Mouse (Mus musculus) erythroid progenitor cell, adult 5-6 weeks (primary cell): ENCODE data around the gene Dnajb13. TPM values are rescaled to one million over a fixed set of nuclear protein-coding genes. Genes with fewer than 3 reads are reported as not detected.

ENCODE experiments used
- ATAC-seq: replicated peaks from 2 replicates; pipeline ENCODE4 v1.8.0; 2016; ENCODE audit warnings: moderate number of reproducible peaks, mild to moderate bottlenecking, moderate TSS enrichment, inconsistent platforms; ENCODE audit not compliant: poor library complexity, low FRiP score, severe bottlenecking
- total RNA-seq, 2 experiments: library from RNA; stranded (forward) in 1 of 2; stranded (reverse) in 1 of 2; fragments of 150-400 nt in 1 of 2; fragments of 186-747, 209-891 nt in 1 of 2; gene quantifications; 2 replicates each; pipeline versions ENCODE4 v1.2.3 to v1.2.4; 2015 to 2017; ENCODE audit warnings: low replicate concordance in 2 of 2

Dnajb13 gene
- total RNA-seq (2015; ENCODE audit: low replicate concordance) (2.9 TPM in 1 of 2 replicates, not detected in the other), total RNA-seq (2017; ENCODE audit: low replicate concordance) (1.1 and 5.6 TPM in 2 replicates)

- no peak for ATAC-seq
Observed at GRCm38 (mm10) chr7:100514573-100514972, at the start of gene Dnajb13. TSS of gene Dnajb13 (minus strand) at chr7:100514960.

DNA sequence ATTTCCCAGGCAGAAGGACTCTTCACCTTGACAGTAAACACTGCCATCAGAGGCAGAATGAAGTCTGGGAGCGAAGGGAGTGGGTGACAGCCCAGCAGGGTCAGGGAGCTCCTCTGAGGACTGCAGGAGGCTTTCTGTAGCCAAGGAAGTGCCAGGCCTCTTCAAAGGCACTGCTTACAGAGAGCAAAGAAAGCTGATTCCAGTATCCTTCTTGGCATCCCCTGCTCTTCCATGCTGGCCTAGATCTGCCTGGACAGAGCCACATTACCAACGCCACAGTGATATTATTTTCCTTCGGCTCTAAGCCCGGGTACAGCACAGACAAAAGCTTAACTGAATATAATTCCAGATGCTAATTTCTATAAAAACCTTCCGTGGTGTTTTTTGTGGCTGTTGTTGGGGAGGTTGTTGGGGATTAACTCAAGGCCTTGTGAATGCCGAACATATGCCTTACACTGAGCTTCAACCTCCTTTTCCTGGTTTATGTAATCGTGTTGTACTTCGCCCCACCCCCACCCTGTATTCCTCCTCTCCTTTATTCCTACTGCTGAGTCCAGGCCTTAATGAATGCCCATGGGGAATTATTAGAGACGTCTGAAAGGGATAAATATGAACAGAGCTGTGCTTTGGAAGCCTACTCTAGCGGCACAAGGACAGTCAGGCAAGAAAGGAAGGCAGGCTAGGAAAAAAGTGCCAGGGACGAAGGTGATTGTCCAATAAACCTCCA, 47.3 kb upstream of the Dnajb13 start:
- no peak for ATAC-seq

DNA sequence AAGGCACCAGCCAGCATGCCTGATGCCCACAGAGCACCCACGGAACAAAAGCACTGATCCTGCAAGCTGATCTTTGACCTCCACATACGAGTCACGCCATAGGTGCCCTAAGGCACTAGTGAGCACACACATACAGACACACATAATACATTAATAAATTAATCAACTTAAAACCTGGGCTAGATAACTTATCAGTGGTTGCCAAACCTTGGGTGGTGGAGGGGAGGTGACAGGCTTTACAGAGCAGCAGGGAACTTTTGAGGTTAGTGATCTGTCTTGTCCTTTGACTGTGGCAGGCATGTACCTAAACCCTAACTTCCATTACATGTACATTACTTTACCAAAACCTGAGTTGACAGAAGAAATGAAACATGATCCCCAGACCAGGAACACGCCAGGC, 44.6 kb upstream of the Dnajb13 start:
- peak; percentile 89 for ATAC-seq

DNA sequence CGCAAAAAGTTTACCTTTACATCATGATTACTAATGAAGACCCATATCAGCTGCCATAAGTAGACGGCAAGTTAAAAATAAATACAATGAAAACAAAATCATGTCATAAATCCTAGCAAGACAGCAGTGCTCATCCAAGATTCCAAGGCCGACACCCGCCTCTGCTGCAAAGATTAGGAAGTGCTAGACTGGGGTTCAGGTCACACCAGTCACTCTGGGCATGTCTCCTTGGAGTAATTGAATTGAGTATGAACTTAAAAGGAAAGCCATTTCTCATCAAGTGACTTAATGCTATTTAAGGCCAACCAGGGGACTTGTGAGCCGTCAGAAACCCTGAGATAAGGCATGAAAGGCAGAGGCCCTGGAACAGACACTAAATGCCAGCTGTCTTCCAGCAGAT, 42.5 kb upstream of the Dnajb13 start:
- no peak for ATAC-seq

DNA sequence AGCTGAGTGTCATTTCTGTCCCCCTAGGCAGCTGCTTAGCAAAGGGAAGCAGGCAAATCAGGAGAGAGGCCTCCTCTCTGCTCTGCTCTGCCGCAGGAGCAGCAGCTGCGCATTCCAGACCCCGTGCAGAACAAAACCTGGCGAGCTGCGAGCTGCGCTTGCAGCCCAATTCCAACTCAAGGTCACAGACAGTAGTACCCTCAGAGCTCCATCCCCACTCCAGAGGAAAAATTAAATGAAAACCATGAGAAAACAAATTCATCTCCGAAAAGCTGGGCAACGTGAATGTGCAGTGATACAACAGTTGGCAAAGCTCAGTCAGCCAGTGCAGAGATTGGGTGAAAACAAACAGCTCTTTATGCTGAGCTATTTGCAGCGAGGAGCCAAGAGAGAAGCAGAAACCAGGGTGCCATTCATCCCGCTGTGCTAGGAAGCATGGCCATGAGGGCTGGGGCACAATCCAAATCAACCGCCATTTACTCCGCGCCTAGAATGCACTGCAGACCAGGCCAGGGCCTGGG, 40.7 kb upstream of the Dnajb13 start:
- no peak for ATAC-seq

GRCm38 (mm10) chr7:100554939-100555338, 40.2 kb upstream of the Dnajb13 start:
- ATAC-seq: no peak

DNA sequence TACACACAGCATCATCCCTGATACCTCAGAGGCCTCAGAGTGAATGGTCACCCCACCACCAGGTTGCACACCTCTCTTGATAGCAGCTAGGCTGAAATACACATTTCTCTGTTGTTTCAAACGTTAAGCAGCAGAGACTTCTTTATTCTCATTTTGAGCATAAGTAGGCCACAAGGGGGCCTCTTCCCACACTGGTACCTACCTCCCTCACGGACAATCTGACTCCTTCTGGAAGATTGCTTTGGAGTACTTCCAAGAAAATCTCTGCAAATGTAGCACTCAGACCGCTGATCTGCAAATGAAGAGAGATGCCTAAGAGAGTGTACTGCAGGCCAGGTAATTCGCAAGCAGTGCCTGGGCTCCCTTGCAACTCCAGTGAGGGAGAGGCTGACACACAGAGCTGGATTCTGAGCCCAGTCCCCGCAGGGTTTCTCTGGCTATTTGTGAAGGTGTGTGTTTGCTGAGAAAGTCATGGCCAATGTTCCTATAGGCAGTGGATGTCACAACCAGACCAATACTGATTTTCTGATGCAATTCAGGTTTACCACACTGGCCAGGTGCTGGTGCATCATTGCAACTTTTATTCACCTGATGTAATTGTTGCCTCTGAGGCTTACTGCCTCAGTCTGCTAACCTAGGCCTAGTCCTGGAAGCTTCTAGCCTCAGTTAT, 35.7 kb upstream of the Dnajb13 start:
- no peak for ATAC-seq

DNA sequence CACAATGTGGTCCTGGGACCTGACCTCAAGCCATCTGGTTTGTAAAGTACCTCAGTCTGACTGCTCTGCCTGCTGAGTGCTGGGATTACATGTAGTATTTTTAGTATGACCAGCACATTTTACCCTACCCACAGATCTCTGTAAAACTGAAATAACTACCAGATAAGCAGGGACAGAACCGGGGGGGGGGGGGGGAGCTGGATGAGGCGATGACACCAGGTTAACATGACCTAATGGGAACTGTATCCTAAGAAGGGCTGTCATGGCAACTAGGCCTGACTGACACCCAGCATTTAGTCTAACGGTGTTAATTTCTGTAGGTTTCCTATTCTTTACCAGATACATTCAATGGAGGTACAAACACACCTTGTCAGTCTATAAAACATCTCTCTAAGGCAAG, 35.0 kb upstream of the Dnajb13 start:
- ATAC-seq: no peak

DNA sequence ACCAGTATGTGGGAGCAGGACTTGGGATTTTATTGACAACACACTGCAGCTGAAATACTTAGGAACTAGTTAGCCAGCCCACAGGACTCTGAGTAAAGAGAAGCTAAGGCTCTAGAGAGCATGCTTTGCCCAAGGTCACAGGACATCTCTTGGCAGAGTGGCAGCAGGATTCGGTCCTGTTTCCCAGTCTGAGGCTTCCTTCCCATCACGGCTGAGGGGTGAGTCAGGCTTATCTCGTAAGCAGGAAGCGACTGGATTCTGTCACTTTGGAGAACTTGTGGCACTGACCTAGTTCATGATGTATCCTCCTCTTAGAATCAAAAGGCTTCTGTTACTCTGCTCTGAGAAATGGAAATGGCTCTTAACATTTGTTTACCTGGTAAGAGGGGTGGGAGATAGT, 32.9 kb upstream of the Dnajb13 start:
- ATAC-seq: no peak

DNA sequence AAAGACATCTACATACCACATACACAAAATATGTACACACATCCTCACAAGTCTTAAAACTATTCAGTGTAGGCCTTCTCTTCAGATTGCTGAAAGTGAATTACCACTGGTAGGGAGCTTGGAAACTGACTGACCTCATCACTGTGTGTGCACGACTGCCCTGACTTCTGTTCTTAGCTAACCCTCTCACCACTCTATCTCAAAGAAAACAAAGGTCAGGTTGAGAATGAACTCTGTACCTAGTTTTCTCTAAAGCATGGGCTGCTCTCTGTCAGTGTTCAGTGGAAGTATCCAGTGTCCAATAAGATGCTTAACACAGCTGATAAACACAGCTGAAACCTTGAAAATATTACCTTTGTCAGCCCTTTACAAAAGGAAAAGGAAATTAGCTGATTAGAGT, 29.7 kb upstream of the Dnajb13 start:
- no peak for ATAC-seq

DNA sequence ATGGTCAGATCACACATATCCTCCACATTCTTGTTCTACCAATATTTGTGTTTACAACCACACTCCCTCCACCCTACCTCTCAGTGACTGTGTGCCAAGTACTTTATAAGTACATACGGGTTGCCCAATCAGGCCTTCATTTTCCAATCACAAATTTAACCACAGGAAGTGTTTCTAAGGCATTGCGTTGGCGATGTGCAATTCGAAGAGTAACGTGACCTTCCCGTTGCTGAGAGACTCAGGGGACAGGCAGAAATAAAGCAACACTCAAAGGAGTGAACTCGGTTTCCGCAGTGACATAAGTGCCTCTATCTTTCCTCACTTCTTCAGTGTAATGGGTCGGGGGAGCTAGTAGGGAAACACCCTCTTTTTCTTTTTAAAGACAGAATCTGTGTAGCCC, 24.8 kb upstream of the Dnajb13 start:
- no peak for ATAC-seq

DNA sequence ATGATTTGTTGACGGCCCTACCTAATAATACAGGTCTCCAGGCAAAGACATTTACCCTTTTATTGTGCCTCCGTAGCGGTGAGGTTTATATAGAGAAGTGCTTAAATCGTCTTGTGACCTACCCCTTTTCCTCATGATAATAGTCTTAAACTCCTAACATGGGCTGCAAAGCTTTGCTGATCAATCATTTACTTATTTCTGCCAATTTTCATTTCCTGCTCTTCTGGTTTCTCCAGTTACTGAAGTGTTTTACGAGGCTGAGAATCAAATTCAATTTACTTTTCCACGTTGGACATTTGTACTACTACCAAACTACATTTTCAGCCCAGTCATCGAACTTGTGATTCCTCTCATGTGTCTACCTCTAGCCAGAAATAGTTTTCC, 22.8 kb upstream of the Dnajb13 start:
- no peak for ATAC-seq

DNA sequence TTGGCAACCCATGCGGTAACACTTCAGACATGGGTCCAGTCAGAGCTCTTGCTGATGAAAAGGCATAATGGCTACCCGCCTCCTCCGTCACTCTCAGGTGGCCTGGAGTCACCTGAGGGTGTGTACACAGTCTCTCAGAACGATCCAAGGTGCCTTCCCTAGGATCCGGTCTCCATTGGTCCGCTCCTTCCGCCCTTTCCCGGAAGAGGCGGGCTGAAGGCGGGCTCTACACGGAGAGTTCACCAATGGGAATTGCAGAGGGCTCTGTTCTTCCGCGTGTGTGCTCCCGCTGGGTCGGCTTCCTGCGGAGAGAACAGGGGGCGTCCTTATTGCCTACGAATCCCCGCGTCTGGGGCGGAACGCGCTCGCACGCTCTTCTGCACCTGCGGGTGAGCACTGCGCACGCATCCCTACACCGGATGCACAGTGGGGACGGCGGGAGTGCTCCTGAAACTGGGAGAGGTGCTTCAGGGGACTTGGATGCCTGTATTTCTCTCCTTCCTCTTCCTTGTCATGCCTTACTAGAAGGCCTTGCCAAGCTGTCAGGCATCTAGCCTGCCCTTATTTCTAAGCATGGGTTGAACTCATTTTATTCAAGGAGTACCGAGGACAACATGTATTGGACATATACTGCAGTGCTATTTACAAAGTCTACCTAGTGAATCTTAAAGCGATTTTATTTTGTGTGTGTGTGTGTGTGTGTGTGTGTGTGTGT, 22.2 kb upstream of the Dnajb13 start, which contains the start of gene Coa4:
TSS of gene Coa4 (plus strand) at position 268 of the 715 bp plus-strand sequence.
- ATAC-seq: peak; percentile 99

GRCm38 (mm10) chr7:100535831-100536230, 21.1 kb upstream of the Dnajb13 start:
- no peak for ATAC-seq

DNA sequence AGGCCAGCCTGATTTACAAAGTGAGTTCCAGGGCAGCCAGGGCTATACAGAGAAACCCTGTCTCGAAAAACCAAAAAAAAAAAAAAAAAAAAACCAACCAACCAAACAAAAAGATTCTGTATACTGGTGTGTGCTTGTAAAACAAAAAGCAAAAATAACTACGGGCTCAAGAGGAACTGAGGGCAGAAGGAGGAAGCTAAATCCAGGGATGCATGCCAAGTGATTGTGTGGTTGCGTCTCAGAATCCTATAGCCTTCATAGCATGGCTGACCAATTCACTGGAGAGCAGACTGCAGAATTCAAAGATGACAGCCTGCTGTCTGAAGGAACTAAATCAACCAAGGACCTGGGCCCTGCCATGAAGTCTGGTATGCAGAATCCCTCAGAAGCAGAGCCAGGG, 19.5 kb upstream of the Dnajb13 start:
- no peak for ATAC-seq

GRCm38 (mm10) chr7:100533503-100533902, 18.7 kb upstream of the Dnajb13 start:
- ATAC-seq: no peak

DNA sequence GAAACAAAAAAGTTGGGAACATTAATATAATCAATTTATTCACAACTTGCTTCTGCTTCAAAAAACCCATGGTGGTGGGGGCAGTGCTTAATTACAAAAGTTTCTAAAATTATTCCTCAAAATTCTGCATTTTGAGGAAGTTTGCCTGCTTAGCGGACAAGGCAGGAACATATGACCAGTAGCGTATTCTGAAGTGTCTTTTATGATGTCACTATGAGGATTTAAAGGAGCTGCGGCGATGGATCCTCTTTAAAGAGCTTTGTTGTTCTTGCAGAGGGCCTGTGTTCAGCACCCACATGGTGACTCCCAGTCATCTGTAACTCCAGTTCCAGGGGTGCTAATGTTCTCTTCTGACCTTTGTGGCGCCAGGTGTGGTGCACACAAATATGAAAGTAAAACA, 16.0 kb upstream of the Dnajb13 start:
- ATAC-seq: no peak

DNA sequence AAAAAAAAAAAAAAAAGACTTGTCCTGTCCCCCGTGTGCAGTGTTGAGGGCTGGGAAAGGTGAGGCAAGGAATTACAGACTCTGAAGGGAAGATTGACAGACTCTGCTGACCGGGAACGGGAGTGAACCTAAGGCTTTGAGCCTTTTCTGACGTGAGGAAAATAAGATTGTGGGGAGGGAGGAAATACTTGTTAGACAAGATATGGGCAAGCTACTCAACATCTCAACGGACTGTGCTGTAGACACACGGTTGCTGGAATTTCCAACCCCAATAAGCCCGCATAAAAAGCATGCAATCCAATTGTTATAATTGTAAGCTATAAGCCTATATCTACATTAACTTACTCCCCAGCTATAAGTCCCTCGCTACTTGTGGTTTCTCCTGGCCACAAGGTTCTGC, 9.9 kb upstream of the Dnajb13 start:
- ATAC-seq: no peak

GRCm38 (mm10) chr7:100522222-100522621, 7.5 kb upstream of the Dnajb13 start:
- ATAC-seq: no peak

DNA sequence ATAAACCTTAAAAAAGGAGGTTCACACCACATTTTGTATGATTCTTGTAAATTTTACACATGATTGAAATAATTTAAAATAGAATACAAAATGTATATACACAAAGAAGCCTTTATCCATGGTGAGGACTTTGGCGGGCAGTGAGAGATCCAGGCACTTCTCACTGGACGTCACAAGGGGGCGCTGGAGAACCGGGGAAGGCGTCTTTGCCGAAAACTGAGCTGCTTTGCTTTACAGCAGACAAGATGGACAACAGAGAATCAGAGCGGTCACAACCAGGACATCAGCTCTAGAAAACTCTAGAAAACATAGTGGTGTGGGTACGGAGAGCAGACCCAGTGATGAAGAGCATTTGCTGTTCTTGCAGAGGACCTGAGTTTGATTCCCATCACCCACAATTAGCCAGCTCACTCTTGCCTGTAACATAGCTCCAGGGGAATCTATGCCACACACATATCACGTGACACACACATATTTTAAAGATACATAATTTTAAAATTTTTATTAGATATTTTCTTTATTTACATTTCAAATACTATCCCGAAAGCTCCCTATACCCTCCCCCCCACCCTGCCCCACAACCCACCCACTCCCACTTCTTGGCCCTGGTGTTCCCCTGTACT, 6.0 kb upstream of the Dnajb13 start:
- ATAC-seq: peak; percentile 93
